ENCODE assay signal across 27 mouse cellular contexts in the genomic region with DNA sequence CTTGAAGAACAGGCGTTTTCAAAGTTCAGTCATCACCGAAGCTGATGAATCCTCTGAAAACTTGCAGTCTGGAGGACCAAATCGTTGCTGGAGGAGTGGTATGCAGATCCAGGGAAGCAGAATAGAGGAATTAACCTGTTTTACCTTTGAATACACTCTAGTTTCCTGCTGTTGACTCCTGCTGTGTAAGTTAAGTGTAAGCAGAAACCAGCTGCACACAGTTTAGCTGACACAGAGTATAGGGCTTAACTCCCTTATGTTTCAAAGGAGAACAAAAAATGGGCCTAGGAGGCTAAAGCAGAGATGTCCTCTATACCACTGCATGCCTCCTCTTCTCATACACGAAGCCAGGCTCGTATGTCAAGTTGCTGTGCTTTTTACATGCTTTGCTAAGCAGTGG.
A peak's percentile ranks its signal among the peaks of the same experiment; 100 is the strongest.
DNase-seq lines count a peak whose midpoint lies in the region; TF ChIP-seq lines count a peak whose summit lies in the region.
"Had no signal": no experiment of that assay in that cellular context is flagged by ENCODE, and none has a peak within 500 bp of the region (broad histone marks: within the 10 kb centered on the region; RNA-seq: fewer than 3 reads in every experiment).

No protein-coding gene starts in this region.

- H3K36me3 ChIP-seq in thymus, adult 2 months (ENCODE audit: control insufficient read depth, insufficient read depth, low read length) = no peaks in the 10 kb centered on the region
- H3K36me3 ChIP-seq in CH12.LX (replicated peaks in 1 of 2; ENCODE audit: control insufficient read depth in 1 of 2, insufficient read depth in 1 of 2, low read length in 1 of 2) = no peaks in the 10 kb centered on the region
- no peaks in the 10 kb centered on the region for H3K36me3 ChIP-seq in small intestine, adult 2 months (ENCODE audit: control insufficient read depth, insufficient read depth, low read length)
- H3K36me3 ChIP-seq: forebrain, embryonic 15.5 days; heart, embryonic 10.5 days; limb, embryonic 12.5 days; midbrain, embryonic 13.5 days; neural tube, embryonic 13.5 days had no signal

- dilution Hi-C loops in CH12.LX (cut with MboI; ENCODE audit: extremely low pct_ligation_motif_present, extremely low pct_unique_long_range_greater_than_20kb, low sequenced_read_pairs) = no loop called here

- WGBS in thymus, adult 2 months = 65% methylated on average over 5 of the region's 5 CpGs
- WGBS in small intestine, adult 2 months = 78% methylated on average over 5 of the region's 5 CpGs

- in situ Hi-C loops in CH12.LX (cut with MboI; ENCODE audit: low pct_ligation_motif_present, low pct_unique_long_range_greater_than_20kb, low sequenced_read_pairs) = no loop called here

- no peaks in the 10 kb centered on the region for H3K27me3 ChIP-seq in thymus, adult 2 months (ENCODE audit: control insufficient read depth, insufficient read depth, low read length)
- H3K27me3 ChIP-seq in CH12.LX (replicated peaks) = no peaks in the 10 kb centered on the region
- H3K27me3 ChIP-seq in small intestine, adult 2 months (ENCODE audit: control insufficient read depth, insufficient read depth, low read length) = no peaks in the 10 kb centered on the region
- H3K27me3 ChIP-seq: forebrain, embryonic 15.5 days; limb, embryonic 12.5 days; midbrain, embryonic 13.5 days; neural tube, embryonic 13.5 days had no signal

- TF ChIP-seq POLR2A in thymus, adult 2 months (IDR thresholded peaks at IDR 0.05; ENCODE audit: control insufficient read depth, extremely low read depth, insufficient read depth, low read length, poor library complexity) = no peak
- no peak for TF ChIP-seq POLR2A in CH12.LX (IDR thresholded peaks at IDR 0.05; ENCODE audit: low read depth, low read length)
- TF ChIP-seq POLR2A in small intestine, adult 2 months (IDR thresholded peaks at IDR 0.05; ENCODE audit: low read depth, low read length) = no peak

- peaks cover 4% of the 10 kb centered on the region for H3K4me1 ChIP-seq in thymus, adult 2 months (replicated peaks; ENCODE audit: control insufficient read depth, insufficient read depth, low read length)
- peaks cover 4 to 55% of the 10 kb centered on the region in 2 experiments; a peak in 3 of 4 replicates for H3K4me1 ChIP-seq in CH12.LX (ENCODE audit: control insufficient read depth in 1 of 2, insufficient read depth in 2 of 2)
- no peaks in the 10 kb centered on the region; the same call in 1 of the 2 replicates for H3K4me1 ChIP-seq in small intestine, adult 2 months (ENCODE audit: control insufficient read depth, insufficient read depth, insufficient read length, low read length)
- H3K4me1 ChIP-seq: forebrain, embryonic 15.5 days; heart, embryonic 10.5 days; limb, embryonic 12.5 days; midbrain, embryonic 13.5 days; neural tube, embryonic 13.5 days had no signal

- TF ChIP-seq RAD21 in CH12.LX (IDR thresholded peaks at IDR 0.05; ENCODE audit: low read depth, low read length) = no peak

- H3K4me3 ChIP-seq in thymus, adult 2 months (ENCODE audit: control insufficient read depth, insufficient read depth, low read length) = no peak overlapping the region
- H3K4me3 ChIP-seq in CH12.LX (replicated peaks in 1 of 3; ENCODE audit: low read depth in 2 of 3, low read length in 2 of 3, poor library complexity in 1 of 3) = peak overlapping the region in 1 of 3 experiments; percentile 3
- H3K4me3 ChIP-seq in small intestine, adult 2 months (ENCODE audit: low read depth, low read length) = no peak overlapping the region
- H3K4me3 ChIP-seq: forebrain, embryonic 15.5 days; heart, embryonic 10.5 days; layer of hippocampus, adult 2 months; limb, embryonic 12.5 days; midbrain, embryonic 13.5 days; neural tube, embryonic 13.5 days had no signal

- H3K79me2 ChIP-seq in CH12.LX (replicated peaks; ENCODE audit: control insufficient read depth, extremely low read depth, insufficient read depth, poor library complexity, severe bottlenecking) = peaks cover 27% of the 10 kb centered on the region

- H3K9ac ChIP-seq in CH12.LX (ENCODE audit: insufficient read depth, low read depth) = peak overlapping the region; percentile 29
- H3K9ac ChIP-seq: forebrain, embryonic 15.5 days; hindbrain, embryonic 14.5 days; limb, embryonic 12.5 days; midbrain, embryonic 13.5 days; neural tube, embryonic 13.5 days had no signal

- H3K4me2 ChIP-seq in CH12.LX (ENCODE audit: insufficient read depth, low read depth, poor library complexity, severe bottlenecking) = 0 out of 2 replicates have a peak overlapping the region, but pooled peaks have one; percentile 31
- H3K4me2 ChIP-seq: forebrain, embryonic 15.5 days; hindbrain, embryonic 14.5 days; limb, embryonic 12.5 days; liver, embryonic 11.5 days; midbrain, embryonic 13.5 days; neural tube, embryonic 13.5 days had no signal

- TF ChIP-seq EP300 in CH12.LX (IDR thresholded peaks at IDR 0.05; ENCODE audit: low read length) = no peak

- H3K9me3 ChIP-seq in CH12.LX (replicated peaks; ENCODE audit: low read length) = no peaks in the 10 kb centered on the region
- H3K9me3 ChIP-seq: forebrain, embryonic 15.5 days; heart, embryonic 10.5 days; limb, embryonic 12.5 days; midbrain, embryonic 13.5 days; neural tube, embryonic 13.5 days had no signal

- no peak for DNase-seq in thymus, adult 2 months
- no peak for DNase-seq in thymus, postnatal 10 days (ENCODE audit: low spot score in 2 of 2)
- DNase-seq in CH12.LX (ENCODE audit: extremely low read depth) = no peak
- peak; percentile 20 for DNase-seq in T-cell, adult 2 months (ENCODE audit: low spot score)
- no peak for DNase-seq in gastrocnemius, adult 8-10 months (ENCODE audit: low spot score in 2 of 2)
- DNase-seq in urinary bladder, postnatal 4 days (ENCODE audit: low spot score in 2 of 2) = no peak
- DNase-seq: adrenal gland, adult 2 months; cerebellum, adult 8-10 months; cerebellum, postnatal 36 days; gastrocnemius, postnatal 10 days; heart, postnatal 4 days; kidney, adult 2 months; kidney, postnatal 10 days; layer of hippocampus, postnatal 36 days; lung, adult 18-20 months; lung, postnatal 10 days; thymus, postnatal 4 days had no signal

- peak overlapping the region; percentile 63; the same call in 1 of the 2 replicates for H3K27ac ChIP-seq in thymus, adult 2 months (ENCODE audit: control insufficient read depth, insufficient read depth, low read length)
- H3K27ac ChIP-seq in CH12.LX (ENCODE audit: insufficient read depth, low read depth) = peak overlapping the region; percentile 84
- H3K27ac ChIP-seq in small intestine, adult 2 months (ENCODE audit: insufficient read depth, low read depth, low read length) = peak overlapping the region; percentile 59
- H3K27ac ChIP-seq: forebrain, embryonic 15.5 days; heart, embryonic 10.5 days; hindbrain, embryonic 14.5 days; layer of hippocampus, adult 2 months; limb, embryonic 12.5 days; midbrain, embryonic 13.5 days; neural tube, embryonic 13.5 days; stomach, postnatal 0 days had no signal

- TF ChIP-seq CTCF in thymus, adult 2 months (IDR thresholded peaks at IDR 0.05; ENCODE audit: borderline replicate concordance, control insufficient read depth, extremely low read depth, insufficient read depth, low read length, poor library complexity) = no peak
- TF ChIP-seq CTCF in CH12.LX (conservative IDR thresholded peaks at IDR 0.05 in 1 of 2, IDR thresholded peaks at IDR 0.05 in 1 of 2; ENCODE audit: low read depth in 2 of 2, low read length in 2 of 2) = no peak
- no peak for TF ChIP-seq CTCF in small intestine, adult 2 months (IDR thresholded peaks at IDR 0.05; ENCODE audit: extremely low read depth, insufficient read length, insufficient replicate concordance, low read depth, low read length)

TF ChIP-seq in CH12.LX, 34 proteins besides CTCF, POLR2A, EP300 and RAD21:
- TF ChIP-seq KAT2A (IDR thresholded peaks at IDR 0.05; ENCODE audit: insufficient replicate concordance, low read length) (no peak), MAX (IDR thresholded peaks at IDR 0.05; ENCODE audit: low read length) (no peak), JUN (IDR thresholded peaks at IDR 0.05; ENCODE audit: insufficient read depth, low read depth, low read length) (no peak), JUND (conservative IDR thresholded peaks at IDR 0.05; ENCODE audit: low read depth, low read length) (no peak), POLR2AphosphoS2 (IDR thresholded peaks at IDR 0.05; ENCODE audit: low read depth, low read length) (no peak), USF1 (IDR thresholded peaks at IDR 0.05; ENCODE audit: low read depth, low read length) (no peak), IRF4 (IDR thresholded peaks at IDR 0.05; ENCODE audit: low read depth, low read length) (no peak)
TF ChIP-seq in CH12.LX: peak in this region for 0.
